Mouse (Mus musculus) kidney, embryonic 15.5 days (tissue): Measurements from ENCODE around the gene Mapk1ip1l. TPM values are rescaled to one million over a fixed set of nuclear protein-coding genes. Genes with fewer than 3 reads are reported as not detected.
"Not testable (repeated sequence)": the region's sequence is repeated elsewhere in the genome, so short reads cannot be mapped to it uniquely, and the experiment has no call there.

Experiments
- ATAC-seq: fragments of 200-750 bp; cut with Nextera tagmentation; replicated peaks from 2 replicates; pipeline ENCODE4 v1.8.0; 2017; ENCODE audit warnings: moderate TSS enrichment; ENCODE audit not compliant: low FRiP score
- H3K27ac ChIP-seq: fragments of 300-500 bp; sonication (generic); 2 replicates; pipeline ENCODE4 v1.5.1; 2015; ENCODE audit warnings: mild to moderate bottlenecking, inconsistent platforms
- H3K27me3 ChIP-seq: fragments of 300-500 bp; sonication (generic); 2 replicates; pipeline ENCODE4 v1.6.1; 2015; ENCODE audit warnings: inconsistent platforms
- H3K36me3 ChIP-seq: fragments of 300-500 bp; sonication (generic); 2 replicates; pipeline ENCODE4 v1.6.1; 2015; ENCODE audit warnings: inconsistent platforms
- H3K4me1 ChIP-seq: fragments of 300-500 bp; sonication (generic); 2 replicates; pipeline ENCODE4 v1.6.1; 2015; ENCODE audit warnings: inconsistent platforms
- H3K4me2 ChIP-seq: fragments of 300-500 bp; sonication (generic); 2 replicates; pipeline ENCODE4 v1.6.1; 2015; ENCODE audit warnings: moderate library complexity, mild to moderate bottlenecking, inconsistent platforms
- H3K4me3 ChIP-seq: fragments of 300-500 bp; sonication (generic); replicated peaks from 2 replicates; pipeline ENCODE4 v1.5.1; 2015; ENCODE audit warnings: mild to moderate bottlenecking, inconsistent platforms
- H3K9ac ChIP-seq: fragments of 300-500 bp; sonication (generic); 2 replicates; pipeline ENCODE4 v1.6.1; 2015; ENCODE audit warnings: mild to moderate bottlenecking, inconsistent platforms
- H3K9me3 ChIP-seq: fragments of 300-500 bp; sonication (generic); replicated peaks from 2 replicates; pipeline ENCODE4 v1.6.1; 2016; ENCODE audit warnings: inconsistent platforms
- WGBS: fragments of 180-500 bp; shearing (Covaris S2); methylation state at CpG from one replicate; pipeline ENCODE4 v1.1.7; 2015; ENCODE audit warnings: mixed read lengths; 5-methylcytosine and 5-hydroxymethylcytosine counted together
- polyA plus RNA-seq: library from polyadenylated mRNA; unstranded; fragments of >200 nt; fragmentation: Nextera tagmentation; extraction: Ambion mirVana; gene quantifications from 2 replicates; pipeline ENCODE4 v1.2.1, GENCODE M21; 2015

The Mapk1ip1l gene
- polyA plus RNA-seq, 1 experiment from 2014 or later: 77.1 TPM

DNA sequence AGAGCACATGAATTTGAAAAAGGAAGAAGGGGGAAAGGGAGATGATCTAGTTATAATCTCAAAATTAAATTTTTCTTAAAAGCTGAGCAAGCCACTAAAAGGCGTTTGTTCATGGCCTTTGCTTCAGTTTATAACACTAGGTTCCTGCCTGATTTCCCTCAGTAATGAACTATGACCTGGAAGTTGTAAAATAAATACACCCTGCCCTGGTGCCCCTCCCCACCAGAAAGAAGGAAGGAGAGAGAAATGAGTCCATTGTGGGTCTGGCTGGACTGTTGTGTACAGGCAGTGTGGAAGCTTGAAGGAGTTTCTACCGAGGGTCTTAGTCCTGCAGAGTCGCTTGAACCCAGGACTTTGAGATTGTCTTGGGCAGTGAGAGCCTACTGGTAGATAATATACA is 9.6 kb downstream of the Mapk1ip1l start:
- Histone ChIP-seq H3K4me1 (peaks cover 10% of the 10 kb centered on the region; the same call in 1 of the 2 replicates), H3K27me3 (no peaks in the 10 kb centered on the region), H3K9me3 (no peaks in the 10 kb centered on the region), H3K27ac (no peak overlapping the region), H3K9ac (no peak overlapping the region), H3K4me3 (no peak overlapping the region), H3K4me2 (no peak overlapping the region), H3K36me3 (peaks cover 51% of the 10 kb centered on the region)
- 74% methylated on average over 3 of the region's 3 CpGs for WGBS
- ATAC-seq: no peak

DNA sequence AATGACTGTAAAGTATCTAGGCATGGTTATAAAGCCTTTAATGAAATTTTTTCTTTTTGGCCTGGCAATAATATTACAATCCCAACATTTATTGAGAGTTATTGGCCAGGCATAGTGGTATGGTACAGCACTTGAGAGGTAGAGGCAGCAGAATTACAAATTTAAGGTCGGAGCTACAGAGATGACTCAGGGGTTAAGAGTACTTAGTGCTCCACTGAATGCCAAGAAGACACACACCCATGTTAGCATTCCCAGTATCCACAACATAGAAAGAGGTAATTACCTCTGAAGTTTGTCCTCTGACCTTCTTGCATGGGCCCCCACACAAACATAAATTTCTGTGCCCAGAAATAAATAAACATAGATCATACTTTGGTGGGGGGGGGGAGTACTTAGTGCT is 11.0 kb downstream of the Mapk1ip1l start:
- no peak overlapping the region for H3K27ac ChIP-seq
- no peak overlapping the region for H3K4me3 ChIP-seq
- no peaks in the 10 kb centered on the region for H3K27me3 ChIP-seq
- no peak for ATAC-seq
- no peak overlapping the region for H3K9ac ChIP-seq
- H3K36me3 ChIP-seq: peaks cover 60% of the 10 kb centered on the region
- H3K4me1 ChIP-seq: peaks cover 5% of the 10 kb centered on the region; the same call in 1 of the 2 replicates
- H3K4me2 ChIP-seq: no peak overlapping the region
- 90% methylated on average over 1 of the region's 1 CpGs for WGBS
- H3K9me3 ChIP-seq: no peaks in the 10 kb centered on the region

DNA sequence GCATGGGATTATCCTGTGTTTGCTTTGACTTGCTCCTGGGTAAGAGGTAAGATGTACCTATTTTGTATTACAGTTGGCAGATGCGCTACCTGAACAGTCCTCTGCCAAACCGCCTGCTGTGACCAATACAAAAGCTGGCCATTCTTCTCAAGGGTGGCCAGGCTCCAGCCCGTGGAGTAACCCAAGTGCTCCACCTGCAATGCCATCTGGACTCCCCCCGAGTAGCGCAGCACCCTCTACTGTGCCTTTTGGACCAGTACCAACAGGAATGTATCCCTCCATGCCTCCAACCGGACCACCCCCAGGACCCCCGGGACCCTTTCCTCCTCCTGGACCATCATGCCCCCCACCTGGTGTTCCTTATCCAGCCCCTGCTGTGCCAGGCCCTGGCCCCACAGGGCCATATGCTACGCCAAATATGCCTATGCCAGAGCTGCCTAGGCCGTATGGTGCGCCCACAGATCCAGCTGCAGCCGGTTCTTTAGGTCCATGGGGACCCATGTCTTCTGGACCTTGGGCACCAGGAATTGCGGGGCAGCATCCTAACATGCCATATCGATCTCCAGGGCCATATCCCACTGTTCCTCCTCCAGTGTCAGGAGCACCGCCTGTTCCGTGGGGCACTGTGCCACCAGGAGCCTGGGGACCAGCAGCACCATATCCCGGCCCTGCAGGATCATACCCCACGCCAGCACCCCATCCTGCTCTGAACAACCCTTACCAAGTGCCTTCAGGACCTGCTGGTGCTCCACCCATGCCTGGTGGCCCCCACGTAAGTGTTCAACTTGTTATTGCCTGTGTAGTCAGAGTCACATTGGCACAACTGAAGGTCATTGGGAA is 12.5 kb downstream of the Mapk1ip1l start:
- H3K4me1 ChIP-seq: no peaks in the 10 kb centered on the region; the same call in 1 of the 2 replicates
- no peak overlapping the region for H3K4me2 ChIP-seq
- H3K27ac ChIP-seq: no peak overlapping the region
- H3K4me3 ChIP-seq: no peak overlapping the region
- H3K9me3 ChIP-seq: no peaks in the 10 kb centered on the region
- WGBS: 94% methylated on average over 18 of the region's 18 CpGs
- peaks cover 72% of the 10 kb centered on the region for H3K36me3 ChIP-seq
- H3K9ac ChIP-seq: no peak overlapping the region
- no peak for ATAC-seq
- no peaks in the 10 kb centered on the region for H3K27me3 ChIP-seq

DNA sequence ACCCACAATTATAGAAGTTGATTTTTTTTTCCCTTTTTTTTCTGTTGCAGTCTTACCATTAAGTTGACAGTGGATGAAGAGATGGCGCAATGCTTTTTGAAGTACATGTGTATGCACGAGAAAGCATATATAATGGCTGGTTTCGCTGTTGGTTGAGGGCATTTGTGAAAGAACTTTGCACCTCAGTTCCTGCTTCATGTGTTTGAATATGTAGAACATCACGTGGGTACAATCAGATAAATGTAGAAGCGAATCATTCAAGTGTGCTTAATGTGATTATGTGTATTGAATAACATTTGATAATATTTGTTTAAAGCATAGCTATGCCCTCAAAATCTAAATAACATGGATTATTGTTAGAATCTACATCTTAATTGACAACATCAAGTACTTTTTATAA is 21.3 kb downstream of the Mapk1ip1l start:
- no peak overlapping the region for H3K27ac ChIP-seq
- H3K9me3 ChIP-seq: no peaks in the 10 kb centered on the region
- WGBS: 93% methylated on average over 5 of the region's 5 CpGs
- H3K4me2 ChIP-seq: no peak overlapping the region
- no peaks in the 10 kb centered on the region for H3K4me1 ChIP-seq
- ATAC-seq: no peak
- no peak overlapping the region for H3K4me3 ChIP-seq
- peaks cover 67% of the 10 kb centered on the region for H3K36me3 ChIP-seq
- H3K9ac ChIP-seq: no peak overlapping the region
- H3K27me3 ChIP-seq: no peaks in the 10 kb centered on the region

DNA sequence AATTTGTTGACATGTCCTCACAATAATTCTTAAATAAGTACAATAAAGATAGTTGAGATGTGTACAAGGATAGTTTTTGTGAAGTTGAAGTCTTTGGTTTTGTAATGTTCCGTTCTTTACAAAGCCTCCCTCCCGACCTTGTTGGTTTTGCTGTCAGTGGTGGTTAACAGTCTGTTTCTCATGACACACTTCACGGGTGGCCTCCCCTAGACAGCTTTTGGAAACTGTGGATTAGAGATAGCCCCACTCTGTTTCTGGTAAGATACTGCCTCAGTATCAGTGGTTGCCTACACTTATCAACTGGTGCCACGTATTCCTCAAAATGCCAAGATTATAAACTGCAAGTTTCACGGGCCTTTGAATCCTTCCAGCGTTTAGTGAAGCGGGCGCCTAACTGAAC is 23.5 kb downstream of the Mapk1ip1l start:
- H3K4me1 ChIP-seq, H3K27ac ChIP-seq, H3K4me2 ChIP-seq, H3K9me3 ChIP-seq, H3K9ac ChIP-seq, H3K4me3 ChIP-seq, H3K27me3 ChIP-seq: not testable (repeated sequence)
- H3K36me3 ChIP-seq: peaks cover 57% of the 10 kb centered on the region
- 88% methylated on average over 8 of the region's 8 CpGs for WGBS
- 0 out of 2 replicates have a peak, but pooled peaks have one; percentile 33 for ATAC-seq

DNA sequence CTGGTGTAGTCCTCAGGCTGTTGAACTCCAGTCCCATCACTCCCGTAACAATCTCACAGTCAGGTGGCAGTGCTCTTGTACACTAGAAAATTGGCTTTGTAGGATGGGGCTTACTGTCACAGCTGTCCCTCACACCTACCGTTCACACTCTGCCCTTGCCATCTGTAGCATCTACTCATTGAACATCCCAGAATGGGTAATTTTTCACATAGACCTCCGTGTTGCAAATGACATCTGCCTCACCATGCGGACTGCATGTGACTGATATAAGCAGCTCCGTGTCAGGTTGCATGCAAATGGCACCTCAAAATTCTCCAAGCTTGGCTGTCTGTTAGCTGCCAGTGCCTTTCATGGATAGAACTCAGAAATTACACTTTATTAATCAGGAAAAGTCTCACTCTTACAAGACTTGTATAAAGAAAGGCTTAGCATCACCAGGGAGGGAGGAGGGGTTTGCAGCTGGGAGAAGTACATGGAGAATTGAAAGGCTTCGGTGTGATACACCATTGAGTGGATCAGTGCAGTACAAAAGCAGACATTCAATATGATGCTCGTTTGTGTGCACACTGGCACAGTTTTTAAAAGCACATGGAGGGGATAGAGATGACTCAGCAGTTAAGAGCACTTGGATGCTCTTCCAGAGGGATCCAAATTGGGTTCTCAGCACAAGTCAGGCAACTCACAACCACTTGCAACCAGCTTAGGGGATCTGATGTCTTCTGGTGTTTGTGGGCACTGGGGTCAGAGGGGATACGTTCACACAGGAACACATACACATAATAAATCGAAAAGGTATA is 28.1 kb downstream of the Mapk1ip1l start:
- no peak overlapping the region for H3K4me3 ChIP-seq
- 84% methylated on average over 9 of the region's 9 CpGs for WGBS

DNA sequence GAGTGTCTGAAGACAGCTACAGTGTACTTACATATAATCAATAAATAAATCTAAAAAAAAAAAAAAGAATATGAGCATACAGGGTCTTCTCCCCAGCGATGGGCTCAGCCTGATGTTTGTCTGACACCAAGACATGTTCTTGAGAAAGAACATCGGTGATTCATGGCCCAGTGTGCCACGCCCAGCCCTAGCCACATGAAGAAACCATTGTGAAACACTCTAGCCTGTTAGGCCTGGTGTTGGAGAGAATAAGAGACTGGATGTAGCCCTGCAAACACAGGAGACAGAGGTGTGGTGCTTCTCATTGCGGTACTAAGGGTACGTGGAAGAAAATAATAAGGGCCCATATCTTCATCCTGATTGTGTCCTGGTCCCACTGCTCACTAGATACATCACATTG is 29.3 kb downstream of the Mapk1ip1l start:
- Histone ChIP-seq H3K36me3 (peaks cover 21% of the 10 kb centered on the region), H3K4me3 (no peak overlapping the region), H3K27ac (no peak overlapping the region), H3K4me1 (no peaks in the 10 kb centered on the region), H3K4me2 (no peak overlapping the region), H3K9me3 (no peaks in the 10 kb centered on the region), H3K27me3 (no peaks in the 10 kb centered on the region), H3K9ac (no peak overlapping the region)
- ATAC-seq: no peak
- 95% methylated on average over 5 of the region's 5 CpGs for WGBS

More for the DNA sequence above, 28.1 kb downstream of the Mapk1ip1l start:
- Histone ChIP-seq H3K9ac (no peak overlapping the region), H3K4me1 (no peaks in the 10 kb centered on the region), H3K4me2 (no peak overlapping the region), H3K27ac (no peak overlapping the region), H3K27me3 (no peaks in the 10 kb centered on the region), H3K9me3 (no peaks in the 10 kb centered on the region), H3K36me3 (peaks cover 25% of the 10 kb centered on the region)
- ATAC-seq: no peak

DNA sequence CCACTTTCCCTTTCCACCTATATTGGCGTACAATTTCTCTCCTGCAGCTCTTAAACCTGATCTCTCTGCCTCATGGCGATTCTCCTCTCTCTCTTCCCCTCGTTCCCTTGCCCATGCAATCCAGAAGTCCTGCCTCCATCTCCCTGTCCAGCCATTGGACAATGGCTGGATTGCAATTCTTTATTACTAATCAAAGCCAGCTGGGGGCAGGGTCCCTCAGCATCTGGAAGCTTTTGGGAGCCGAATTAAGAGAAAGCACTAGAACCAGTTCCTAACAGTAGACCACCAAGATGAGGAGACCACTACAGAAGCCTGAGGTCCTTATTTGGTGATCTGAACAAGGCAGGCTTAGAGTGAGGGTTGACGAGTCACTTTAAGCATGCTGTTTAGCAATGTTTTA is 33.9 kb downstream of the Mapk1ip1l start:
- no peak overlapping the region for H3K4me3 ChIP-seq
- no peak overlapping the region for H3K4me2 ChIP-seq
- H3K27me3 ChIP-seq: no peaks in the 10 kb centered on the region
- H3K9ac ChIP-seq: no peak overlapping the region
- 65% methylated on average over 5 of the region's 5 CpGs for WGBS
- H3K36me3 ChIP-seq: no peaks in the 10 kb centered on the region
- H3K9me3 ChIP-seq: no peaks in the 10 kb centered on the region
- ATAC-seq: no peak
- no peak overlapping the region for H3K27ac ChIP-seq
- no peaks in the 10 kb centered on the region for H3K4me1 ChIP-seq

DNA sequence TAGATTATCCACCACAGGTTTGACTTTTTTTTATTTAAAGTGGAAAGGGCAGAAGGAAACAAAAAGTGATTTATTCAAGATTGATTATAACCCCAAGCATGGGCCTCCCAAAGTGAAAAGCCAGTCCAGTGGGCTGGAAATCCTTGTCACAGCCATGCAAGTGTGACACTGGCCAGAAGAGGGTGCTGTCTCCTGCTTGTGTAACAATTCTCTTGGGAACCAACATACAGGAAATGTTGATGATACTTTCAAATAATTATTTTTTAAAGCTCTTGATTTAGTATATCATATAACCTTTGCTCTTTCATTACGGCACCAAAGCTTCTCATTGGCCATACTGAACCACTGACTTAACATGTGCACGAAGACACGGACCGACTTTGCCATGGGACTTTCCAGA is 36.8 kb downstream of the Mapk1ip1l start:
- no peaks in the 10 kb centered on the region for H3K36me3 ChIP-seq
- no peak overlapping the region for H3K4me3 ChIP-seq
- H3K27me3 ChIP-seq: no peaks in the 10 kb centered on the region
- H3K9me3 ChIP-seq: no peaks in the 10 kb centered on the region
- no peaks in the 10 kb centered on the region for H3K4me1 ChIP-seq
- no peak overlapping the region for H3K27ac ChIP-seq
- H3K4me2 ChIP-seq: no peak overlapping the region
- WGBS: 74% methylated on average over 4 of the region's 4 CpGs
- ATAC-seq: no peak
- no peak overlapping the region for H3K9ac ChIP-seq

DNA sequence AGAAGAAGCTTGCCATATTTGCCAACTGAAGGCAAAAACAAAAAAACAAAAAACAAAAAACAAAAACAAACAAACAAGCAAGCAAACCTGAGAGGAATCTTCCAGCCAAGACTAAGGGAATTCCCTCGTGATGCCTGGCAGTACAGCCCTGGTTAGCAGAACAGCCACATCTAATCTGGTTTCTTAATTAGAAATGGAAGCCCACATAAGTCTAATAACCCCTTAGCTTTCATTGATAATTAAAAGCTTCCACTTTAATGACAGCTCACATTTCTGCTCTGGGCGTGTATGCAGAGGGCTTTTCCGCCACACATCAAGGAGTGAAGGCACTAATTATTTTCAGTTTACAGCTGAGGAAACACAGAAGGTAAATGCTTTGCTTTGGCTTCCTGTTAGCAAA is 37.2 kb downstream of the Mapk1ip1l start:
- H3K4me2 ChIP-seq: no peak overlapping the region
- H3K4me1 ChIP-seq: no peaks in the 10 kb centered on the region
- H3K27ac ChIP-seq: no peak overlapping the region
- H3K9ac ChIP-seq: no peak overlapping the region
- H3K36me3 ChIP-seq: no peaks in the 10 kb centered on the region
- ATAC-seq: no peak
- H3K4me3 ChIP-seq: no peak overlapping the region
- H3K27me3 ChIP-seq: no peaks in the 10 kb centered on the region
- 44% methylated on average over 3 of the region's 3 CpGs for WGBS
- H3K9me3 ChIP-seq: no peaks in the 10 kb centered on the region

DNA sequence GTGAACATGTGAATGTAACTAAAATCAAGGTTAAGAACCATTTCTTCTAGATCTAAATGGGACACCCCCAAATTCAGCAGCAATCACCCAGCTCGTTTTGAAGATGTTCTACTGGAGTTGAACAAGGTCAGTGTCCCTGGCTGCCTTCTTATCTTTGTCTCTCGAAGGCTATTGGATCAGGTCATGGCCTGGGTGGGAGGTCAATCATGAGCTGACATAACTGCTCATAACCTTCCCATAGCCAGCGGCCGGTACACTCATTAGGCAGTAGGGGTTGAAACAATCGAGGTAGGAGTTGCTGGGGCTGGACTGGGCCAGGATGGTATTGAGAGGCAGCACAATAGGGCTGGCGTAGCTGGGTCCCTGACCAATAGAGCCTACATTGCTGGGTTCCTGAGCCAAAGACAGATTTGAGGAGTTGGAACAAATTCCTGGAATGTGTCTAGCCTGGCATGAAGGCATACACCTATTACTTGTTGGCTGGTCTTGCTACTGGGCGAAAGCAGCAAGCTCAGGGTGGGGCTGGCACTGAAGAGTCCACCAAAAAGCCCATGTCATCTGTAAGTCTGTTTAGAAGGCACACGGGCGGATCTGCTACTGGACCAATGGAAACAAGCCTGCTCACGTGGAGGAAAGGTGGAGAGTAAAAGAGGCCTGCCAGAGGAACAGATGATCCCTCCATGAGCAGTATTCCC is 42.3 kb downstream of the Mapk1ip1l start:
- ATAC-seq: no peak
- Histone ChIP-seq H3K4me2 (no peak overlapping the region), H3K27ac (no peak overlapping the region), H3K36me3 (no peaks in the 10 kb centered on the region), H3K9ac (no peak overlapping the region), H3K4me3 (no peak overlapping the region), H3K4me1 (no peaks in the 10 kb centered on the region), H3K27me3 (no peaks in the 10 kb centered on the region), H3K9me3 (no peaks in the 10 kb centered on the region)
- 85% methylated on average over 10 of the region's 10 CpGs for WGBS

DNA sequence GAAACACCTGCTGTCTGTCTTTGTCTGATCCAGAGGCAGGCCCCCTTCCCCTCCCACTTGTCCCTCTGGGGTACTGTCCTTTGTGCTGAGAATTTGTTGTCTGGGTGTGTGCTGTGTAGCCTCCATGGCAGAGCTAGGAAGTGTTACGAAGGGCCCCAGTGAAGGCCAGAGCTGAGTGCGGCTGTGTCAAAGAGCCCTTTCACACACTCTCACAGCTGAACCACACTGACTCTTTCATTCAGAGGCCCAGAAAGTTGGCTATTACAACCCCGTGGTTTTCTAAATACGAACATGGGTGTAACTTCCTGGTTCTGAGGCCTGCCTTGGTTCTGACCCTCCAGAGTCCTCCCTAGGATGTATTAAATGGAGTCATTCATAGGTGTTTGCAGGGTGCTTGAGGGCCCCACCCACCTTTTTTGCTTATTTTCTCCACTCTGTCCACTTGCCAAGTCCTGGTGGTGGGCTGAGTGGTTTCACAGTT is 43.8 kb downstream of the Mapk1ip1l start:
- no peaks in the 10 kb centered on the region for H3K4me1 ChIP-seq
- H3K27me3 ChIP-seq: no peaks in the 10 kb centered on the region
- H3K36me3 ChIP-seq: no peaks in the 10 kb centered on the region
- H3K9me3 ChIP-seq: no peaks in the 10 kb centered on the region
- no peak overlapping the region for H3K9ac ChIP-seq
- H3K4me3 ChIP-seq: no peak overlapping the region
- WGBS: 84% methylated on average over 4 of the region's 4 CpGs
- H3K27ac ChIP-seq: no peak overlapping the region
- H3K4me2 ChIP-seq: no peak overlapping the region
- ATAC-seq: no peak
